Mouse (Mus musculus): ENCODE data around the gene Vti1b.
A peak's percentile ranks its signal among the peaks of the same experiment; 100 is the strongest.
"Not testable (repeated sequence)": the region's sequence is repeated elsewhere in the genome, so short reads cannot be mapped to it uniquely, and the experiment has no call there.

Vti1b gene

GRCm38 (mm10) chr12:79172019-79172941 lies at the start of gene Vti1b:
Gene Vti1b, minus strand, starts transcription at chr12:79172667.
- DNase-seq (ENCODE audit: low spot score in 2 of 2): peak; percentile 88 to 93

DNA sequence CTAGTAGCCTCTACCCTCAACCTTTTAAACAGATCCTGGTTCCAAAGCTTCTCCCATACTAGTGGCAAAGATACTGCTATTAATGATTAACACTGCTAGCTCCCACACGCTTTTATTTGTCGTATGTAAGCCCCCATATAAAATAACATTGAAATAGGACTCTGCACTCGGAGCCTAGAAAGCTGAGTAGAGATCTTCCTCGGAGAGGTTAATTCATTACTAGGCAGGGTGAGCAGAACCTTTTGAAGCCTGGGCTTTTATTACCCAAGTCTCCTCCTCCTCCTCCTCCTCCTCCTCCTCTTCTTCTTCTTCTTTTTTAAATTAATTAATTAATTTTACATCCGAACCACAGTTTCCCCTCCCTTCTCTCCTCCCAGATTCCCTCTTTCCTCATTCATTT lies 45.0 kb upstream of the Vti1b start:
- no peak for DNase-seq (ENCODE audit: low spot score in 2 of 2)

- DNase-seq (ENCODE audit: low spot score in 2 of 2): no peak
Observed at GRCm38 (mm10) chr12:79211447-79211846, 39.0 kb upstream of the Vti1b start.

- DNase-seq (ENCODE audit: low spot score in 2 of 2): peak; percentile 35 to 63
Observed at GRCm38 (mm10) chr12:79208703-79209464, 36.4 kb upstream of the Vti1b start, which contains the start of gene Rdh12. Gene Rdh12, plus strand, starts transcription at chr12:79208914.

DNA sequence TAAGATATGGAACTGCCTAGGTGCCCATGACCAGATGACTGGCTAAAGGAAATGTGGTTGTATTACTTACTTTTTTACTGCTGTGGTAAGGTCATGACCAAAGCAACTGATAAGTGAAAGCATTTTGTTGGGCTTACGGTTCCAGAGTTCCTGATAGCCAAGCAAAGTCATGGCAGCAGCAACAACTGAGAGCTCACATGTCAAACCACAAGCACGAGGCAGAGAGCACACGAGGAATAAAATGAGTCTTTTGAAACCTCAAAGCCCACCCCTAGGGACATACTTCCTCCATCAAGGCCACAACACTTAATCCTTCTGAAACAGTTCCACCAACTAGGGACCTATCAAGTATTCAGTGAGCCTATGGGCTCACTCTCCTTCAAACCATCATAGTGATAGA lies 29.4 kb upstream of the Vti1b start:
- DNase-seq (ENCODE audit: low spot score in 2 of 2): no peak

GRCm38 (mm10) chr12:79197105-79197504 lies 24.6 kb upstream of the Vti1b start:
- no peak for DNase-seq (ENCODE audit: low spot score in 2 of 2)

GRCm38 (mm10) chr12:79193441-79193840 lies 21.0 kb upstream of the Vti1b start:
- DNase-seq (ENCODE audit: low spot score in 2 of 2): peak; percentile 61 to 85

DNA sequence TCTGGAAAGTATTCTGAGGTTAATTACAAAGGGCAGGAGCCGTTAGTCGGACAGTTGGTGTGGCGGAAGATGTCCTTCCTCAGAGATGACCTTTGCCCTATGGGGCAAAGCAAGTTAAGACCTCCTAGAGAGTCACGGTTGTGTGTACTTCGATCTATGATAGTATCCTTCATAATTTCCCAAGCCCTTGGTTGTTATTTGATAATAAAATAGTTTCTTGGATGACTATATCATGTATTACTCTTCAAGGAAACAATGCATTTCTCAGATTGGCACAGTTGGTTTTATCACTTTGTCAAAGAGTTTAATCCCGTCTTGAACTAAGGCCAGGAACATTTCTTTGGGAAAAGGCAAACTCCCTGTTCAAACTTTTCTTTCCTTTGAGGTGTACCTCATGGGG lies 19.7 kb upstream of the Vti1b start, which contains the start of gene Rdh11:
TSS of gene Rdh11 (minus strand) at position 101 of the 400 bp plus-strand sequence.
- no peak for DNase-seq (ENCODE audit: low spot score in 2 of 2)

DNA sequence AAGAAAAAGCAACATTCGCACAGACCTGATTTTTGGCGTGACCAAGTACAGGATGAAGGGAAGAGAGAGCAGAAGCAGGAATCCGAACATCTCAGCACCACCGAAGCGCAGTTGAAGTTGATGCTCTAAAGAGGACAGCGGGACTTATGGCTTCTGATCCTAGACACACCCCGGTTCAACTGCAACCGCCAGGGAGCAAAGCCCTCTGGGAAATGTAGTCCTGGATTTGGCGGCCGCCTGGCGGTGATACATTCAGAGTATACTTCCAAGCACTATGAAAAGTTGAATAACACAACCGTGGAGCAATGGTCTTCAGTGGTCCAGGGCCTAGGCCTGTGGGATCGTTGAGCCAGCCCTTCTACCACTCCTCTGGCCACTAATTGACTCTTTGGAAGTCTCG lies 19.2 kb upstream of the Vti1b start:
- DNase-seq (ENCODE audit: low spot score in 2 of 2): peak; percentile 79 to 88

GRCm38 (mm10) chr12:79190931-79191673 lies 18.6 kb upstream of the Vti1b start:
- peak; percentile 75 to 81 for DNase-seq (ENCODE audit: low spot score in 2 of 2)

DNA sequence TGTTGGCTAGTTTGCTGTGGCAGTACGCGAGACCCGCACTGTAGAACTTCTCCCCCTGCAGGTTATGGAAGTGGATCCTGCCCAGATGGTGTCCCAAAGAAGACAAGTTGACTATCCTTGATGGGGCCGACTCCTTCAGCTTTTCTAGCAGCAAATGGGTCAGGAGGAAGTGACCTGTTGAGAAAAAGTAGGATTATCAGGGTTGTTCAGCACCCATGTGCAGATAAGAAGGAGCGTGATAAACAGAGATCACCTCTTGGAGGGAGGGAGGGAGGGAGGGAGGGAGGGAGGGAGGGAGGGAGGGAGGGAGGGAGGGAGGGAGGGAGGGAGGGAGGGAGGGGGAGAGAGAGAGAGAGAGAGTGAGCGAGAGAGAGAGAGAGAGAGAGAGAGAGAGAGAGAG lies 12.7 kb upstream of the Vti1b start:
- not testable (repeated sequence) for DNase-seq (ENCODE audit: low spot score in 2 of 2)

DNA sequence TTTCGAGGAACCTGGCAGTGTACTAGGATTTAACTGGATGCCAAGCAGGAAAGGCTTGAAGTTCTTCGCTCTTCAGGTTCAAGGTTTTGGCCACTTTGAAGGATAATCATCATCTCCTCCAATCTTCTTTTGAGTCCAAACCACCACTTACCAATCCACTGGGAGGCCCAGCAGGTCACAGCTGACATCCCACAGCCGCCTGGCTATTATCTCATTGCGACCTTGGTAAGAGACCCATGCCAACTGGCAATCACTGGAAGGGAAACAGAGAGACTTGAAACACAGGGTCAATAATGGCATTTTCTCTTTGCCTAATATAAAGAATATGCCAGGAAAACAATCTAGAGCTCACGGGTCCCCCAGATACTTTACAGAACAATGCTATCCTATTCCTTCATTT lies 3.5 kb upstream of the Vti1b start:
- no peak for DNase-seq (ENCODE audit: low spot score in 2 of 2)

DNA sequence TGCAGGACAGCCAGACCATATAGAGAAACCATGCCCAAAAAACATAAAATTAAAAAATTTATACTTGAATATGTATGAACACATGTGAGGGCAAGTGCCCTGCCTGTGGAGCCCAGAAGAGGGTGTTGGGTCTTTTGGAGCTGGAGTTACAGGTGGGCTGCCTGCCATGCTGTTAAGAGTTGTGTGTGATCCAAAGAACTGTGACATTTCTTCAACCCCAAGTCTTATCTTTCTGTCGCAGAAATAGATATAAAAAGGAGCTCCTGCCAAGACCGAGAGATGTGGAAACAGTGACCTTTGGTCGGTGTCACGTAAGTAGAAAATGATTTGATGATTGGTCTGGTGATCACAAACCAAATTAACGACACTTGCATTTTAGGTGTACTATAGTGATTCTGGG lies 1.3 kb upstream of the Vti1b start:
- DNase-seq (ENCODE audit: low spot score in 2 of 2): peak in 1 of 2 experiments; percentile 40

DNA sequence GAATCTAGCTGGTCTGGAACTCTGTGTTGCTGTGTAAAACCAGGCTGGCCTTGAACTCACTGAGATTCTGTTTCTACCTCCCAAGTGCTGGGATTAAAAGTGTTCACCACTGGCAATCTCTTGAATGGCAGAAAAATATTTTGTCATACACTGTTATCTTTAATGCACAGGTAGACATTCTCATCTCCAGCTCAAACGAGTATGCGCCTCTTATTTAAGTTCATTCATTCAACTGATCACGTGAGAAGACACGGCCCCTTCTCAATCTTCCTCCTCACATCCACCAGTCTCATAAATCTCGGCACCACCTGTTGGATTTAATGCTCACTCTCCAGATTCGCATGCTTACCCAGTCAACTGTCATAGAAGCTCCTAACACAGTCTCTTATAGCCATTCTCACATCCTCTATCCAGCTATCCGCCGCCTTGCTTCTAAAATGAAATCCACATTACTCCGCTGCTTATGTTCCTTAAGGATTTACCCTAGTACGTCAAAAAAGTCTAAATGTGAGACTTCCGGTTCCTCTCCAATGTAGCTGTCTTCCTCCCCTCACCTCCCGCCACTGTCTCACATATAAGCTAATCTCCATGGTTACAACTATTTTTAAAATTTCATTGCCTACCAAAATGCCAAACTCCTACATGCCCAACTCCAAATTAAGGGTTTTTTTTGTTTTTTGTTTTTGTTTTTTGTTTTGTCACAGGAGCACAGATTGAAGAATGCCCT lies 1.0 kb downstream of the Vti1b start:
- DNase-seq (ENCODE audit: low spot score in 2 of 2): no peak

- no peak for DNase-seq (ENCODE audit: low spot score in 2 of 2)
Observed at GRCm38 (mm10) chr12:79170421-79170820, 2.0 kb downstream of the Vti1b start.

GRCm38 (mm10) chr12:79169173-79169572 lies 3.3 kb downstream of the Vti1b start:
- DNase-seq (ENCODE audit: low spot score in 2 of 2): no peak

DNA sequence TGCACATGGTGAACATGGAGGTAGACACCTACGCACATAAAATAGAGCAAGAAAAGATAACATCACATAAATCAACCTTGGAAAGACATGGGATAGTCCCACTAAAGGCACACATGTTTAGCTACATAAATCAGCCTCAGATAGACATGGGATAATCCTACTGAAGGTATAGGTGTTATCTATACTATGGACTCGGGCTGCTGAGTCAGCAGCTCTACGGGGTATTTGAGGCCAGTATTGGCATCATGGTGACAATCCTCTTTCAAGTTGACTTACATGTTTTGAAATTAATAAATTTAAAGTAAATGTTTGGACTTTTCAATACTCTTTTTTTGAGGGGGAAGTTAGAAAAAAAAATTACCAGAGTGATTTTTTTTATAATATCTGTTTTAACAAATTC lies 9.6 kb downstream of the Vti1b start:
- DNase-seq (ENCODE audit: low spot score in 2 of 2): no peak

DNA sequence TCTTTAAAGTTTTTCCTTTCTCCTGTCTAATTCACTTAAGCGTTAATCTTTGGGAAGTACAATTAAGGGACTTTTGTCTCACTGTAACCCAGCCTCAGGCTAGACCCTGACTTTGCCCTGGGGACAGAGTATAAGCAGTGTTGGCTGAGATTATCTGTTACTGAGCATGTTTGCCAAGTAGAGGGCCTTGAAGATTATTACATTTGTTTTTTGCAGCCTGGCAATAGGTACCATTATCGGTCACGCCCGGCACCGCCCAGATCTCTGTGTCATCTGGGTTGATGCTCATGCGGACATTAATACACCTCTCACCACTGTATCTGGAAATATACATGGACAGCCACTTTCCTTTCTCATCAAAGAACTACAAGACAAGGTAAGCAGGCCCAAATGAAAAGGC lies 22.8 kb downstream of the Vti1b start:
- no peak for DNase-seq (ENCODE audit: low spot score in 2 of 2)

DNA sequence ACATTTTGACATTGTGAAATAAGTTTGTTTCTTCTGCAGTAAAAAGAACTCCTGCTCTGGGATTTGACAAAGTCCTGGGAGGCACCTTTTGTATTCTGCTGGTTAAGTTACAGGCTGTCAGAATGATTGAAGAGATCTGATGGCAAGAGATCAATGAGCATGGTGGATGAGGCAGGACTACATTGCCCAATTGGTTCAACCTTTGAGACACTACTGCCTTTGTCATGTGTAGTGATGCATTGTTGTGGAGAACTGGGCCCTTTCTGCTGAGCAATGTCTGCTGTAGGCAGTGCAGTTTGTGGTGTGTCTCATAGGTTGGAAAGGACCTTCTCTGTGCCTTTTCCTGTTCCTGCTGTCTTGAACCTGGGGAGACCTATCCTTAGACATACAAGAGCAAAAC lies 31.1 kb downstream of the Vti1b start:
- DNase-seq (ENCODE audit: low spot score in 2 of 2): no peak

GRCm38 (mm10) chr12:79140811-79141210 lies 31.7 kb downstream of the Vti1b start:
- DNase-seq (ENCODE audit: low spot score in 2 of 2): no peak

GRCm38 (mm10) chr12:79139417-79139816 lies 33.0 kb downstream of the Vti1b start:
- DNase-seq (ENCODE audit: low spot score in 2 of 2): no peak
